Mouse (Mus musculus) E14TG2a.4 (cell line): Measurements from ENCODE around the gene Pank4.

ENCODE experiments used
- CTCF ChIP-seq: conservative IDR thresholded peaks from 2 replicates; pipeline ENCODE4 v1.5.1; 2014; ENCODE audit warnings: low read length
- NANOG ChIP-seq: IDR thresholded peaks from 2 replicates; pipeline ENCODE4 v1.6.1; 2014; ENCODE audit warnings: borderline replicate concordance, low read length, mixed read lengths
- POU5F1 ChIP-seq: IDR thresholded peaks from 2 replicates; pipeline ENCODE4 v1.6.1; 2014; ENCODE audit warnings: low read length, borderline replicate concordance

DNA sequence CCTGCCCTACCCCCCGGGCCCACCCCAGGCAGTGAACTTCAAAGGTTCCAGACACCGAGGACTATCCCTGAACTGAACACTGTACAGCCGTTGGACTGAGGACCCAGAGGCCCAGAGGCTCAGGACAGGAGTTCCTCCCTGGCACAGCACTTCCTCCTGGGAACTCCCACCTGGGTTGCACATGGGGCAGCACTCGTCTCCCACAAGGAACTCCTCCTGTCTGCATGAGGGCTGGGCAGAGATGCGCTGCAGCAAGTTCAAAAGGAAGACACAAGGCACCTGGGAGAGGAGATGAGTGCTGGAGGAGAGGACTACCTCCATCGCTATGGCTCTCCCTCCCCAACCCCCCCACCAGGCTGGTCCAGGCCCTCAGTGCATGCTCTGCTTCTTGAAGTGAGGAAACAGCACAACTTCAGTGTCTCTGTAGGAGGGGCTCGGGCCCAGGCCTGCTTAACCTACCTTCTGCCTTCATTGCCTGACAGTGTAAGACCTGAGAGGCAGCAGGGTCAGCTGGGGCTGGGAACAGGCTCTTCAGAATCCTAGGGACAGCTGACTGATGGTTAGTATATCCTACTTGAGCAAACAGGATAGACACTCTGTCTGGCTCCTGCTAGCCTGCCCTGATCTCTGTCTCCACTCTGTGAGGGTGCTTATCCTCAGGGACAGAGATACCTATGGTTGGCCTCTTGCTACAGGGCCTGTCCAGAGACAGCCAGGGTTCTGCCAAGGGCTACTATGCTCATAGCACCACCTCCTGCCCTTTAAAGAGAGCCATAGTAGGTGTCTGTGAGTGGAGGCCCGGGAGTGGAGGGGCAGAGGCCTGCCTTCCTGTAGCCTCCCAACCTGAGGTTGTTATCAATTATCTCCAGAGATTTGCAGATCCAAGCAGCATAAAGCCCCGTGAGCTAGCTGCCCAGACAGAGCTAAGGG lies 36.7 kb upstream of the Pank4 start:
- no peak for TF ChIP-seq CTCF
- TF ChIP-seq NANOG: no peak
- TF ChIP-seq POU5F1: no peak
